Mouse (Mus musculus): ENCODE results near the gene Ky. TPM values are rescaled to one million over a fixed set of nuclear protein-coding genes. Genes with fewer than 3 reads are reported as not detected.

The Ky gene
- polyA plus RNA-seq, 1 experiment from 2014 or later, result 0.05 TPM

DNA sequence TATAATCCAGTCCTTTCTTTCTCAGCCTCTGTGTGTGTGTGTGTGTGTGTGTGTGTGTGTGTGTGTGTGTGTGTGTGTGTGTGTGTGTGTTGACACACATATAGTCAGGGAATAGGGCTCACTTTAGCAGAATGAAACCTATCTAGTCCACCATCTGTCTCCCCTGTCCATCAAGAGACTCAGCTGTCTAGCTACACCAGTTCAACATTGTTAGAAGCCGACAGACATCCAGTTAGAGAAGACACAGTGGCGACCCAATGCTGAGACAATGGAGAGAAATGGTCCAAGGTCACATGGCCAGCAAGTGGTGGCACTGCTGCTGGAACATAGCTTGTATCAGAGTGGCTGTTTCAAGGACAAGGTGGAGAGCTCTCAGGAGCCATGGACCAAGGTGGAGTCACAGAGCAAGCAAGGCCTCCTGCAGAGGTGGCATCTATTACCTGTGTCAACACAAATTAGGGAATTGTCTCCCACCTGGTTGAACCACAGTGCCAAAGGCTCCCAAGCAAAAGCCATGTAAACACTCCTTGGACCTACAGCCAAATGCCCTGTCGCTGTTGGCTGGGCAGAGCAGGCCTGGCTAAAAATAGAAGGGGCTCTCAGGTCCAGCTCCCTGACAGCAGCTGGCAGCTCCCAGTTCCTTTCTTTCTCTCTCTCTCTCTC is 703 bp upstream of the Ky start:
- Histone ChIP-seq H3K4me2 (no peak overlapping the region), H3K9me3 (replicated peaks) (no peaks in the 10 kb centered on the region), H3K27ac (replicated peaks) (no peak overlapping the region), H3K4me1 (replicated peaks) (no peaks in the 10 kb centered on the region), H3K36me3 (replicated peaks) (no peaks in the 10 kb centered on the region), H3K27me3 (peaks cover 31% of the 10 kb centered on the region), H3K4me3 (replicated peaks) (no peak overlapping the region), H3K9ac (no peak overlapping the region)
- no peak for ATAC-seq (ENCODE audit: insufficient read depth)
- WGBS (ENCODE audit: insufficient replicate concordance), result 52% methylated on average over 3 of the region's 3 CpGs

DNA sequence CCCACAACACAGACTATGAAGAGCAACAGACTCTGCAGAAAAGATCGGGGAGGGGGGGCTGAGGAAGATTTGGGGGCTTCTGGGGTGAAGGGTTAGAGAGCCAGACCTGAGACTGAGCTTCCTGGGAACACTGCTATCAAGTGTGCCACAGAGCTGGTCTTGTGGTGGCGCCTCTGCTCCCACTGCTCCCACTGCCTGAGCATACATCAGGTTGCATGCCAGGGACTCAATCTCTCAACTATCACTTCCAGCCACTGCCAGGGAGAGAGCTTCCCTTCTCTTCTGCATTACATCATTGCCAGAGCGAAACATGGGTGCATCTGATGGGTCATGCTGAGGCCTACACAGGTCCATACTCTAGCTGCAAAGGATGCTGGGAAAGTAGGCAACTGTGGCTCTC is 2.8 kb downstream of the Ky start:
- H3K27me3 ChIP-seq, result peaks cover 31% of the 10 kb centered on the region
- no peak overlapping the region for H3K4me3 ChIP-seq (replicated peaks)
- no peak overlapping the region for H3K9ac ChIP-seq
- H3K27ac ChIP-seq (replicated peaks), result no peak overlapping the region
- no peaks in the 10 kb centered on the region for H3K9me3 ChIP-seq (replicated peaks)
- no peak overlapping the region for H3K4me2 ChIP-seq
- WGBS (ENCODE audit: insufficient replicate concordance), result 49% methylated on average over 3 of the region's 3 CpGs
- H3K36me3 ChIP-seq (replicated peaks), result no peaks in the 10 kb centered on the region
- H3K4me1 ChIP-seq (replicated peaks), result no peaks in the 10 kb centered on the region
- ATAC-seq (ENCODE audit: insufficient read depth), result no peak

- H3K9ac ChIP-seq, result no peak overlapping the region
- H3K27me3 ChIP-seq, result peaks cover 14% of the 10 kb centered on the region
- H3K9me3 ChIP-seq (replicated peaks), result no peaks in the 10 kb centered on the region
- H3K27ac ChIP-seq (replicated peaks), result no peak overlapping the region
- H3K4me1 ChIP-seq (replicated peaks), result no peaks in the 10 kb centered on the region
- no peak overlapping the region for H3K4me2 ChIP-seq
- no peaks in the 10 kb centered on the region for H3K36me3 ChIP-seq (replicated peaks)
- no peak overlapping the region for H3K4me3 ChIP-seq (replicated peaks)
- WGBS (ENCODE audit: insufficient replicate concordance), result 44% methylated on average over 8 of the region's 8 CpGs
- ATAC-seq (ENCODE audit: insufficient read depth), result no peak
Measured at GRCm38 (mm10) chr9:102511423-102511822, 5.9 kb downstream of the Ky start.

DNA sequence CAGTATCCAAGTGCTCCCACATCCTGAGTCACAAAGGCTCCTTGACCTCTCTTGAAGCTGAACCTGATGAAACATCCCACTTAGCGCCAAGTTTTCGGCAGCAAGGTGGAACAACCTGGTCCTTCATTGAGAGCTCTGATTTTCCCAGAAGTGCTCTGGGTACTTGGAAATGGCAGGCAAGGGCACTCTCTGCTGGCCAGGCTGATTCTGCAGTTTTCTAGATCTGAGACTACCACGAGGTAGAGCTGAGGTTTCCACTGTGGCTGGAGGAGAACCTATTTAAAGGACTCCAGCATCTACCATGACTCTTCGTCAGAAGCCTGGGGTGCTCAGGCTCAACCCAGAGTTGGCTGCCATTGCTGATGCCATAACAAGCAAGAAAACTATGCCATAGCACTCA is 8.0 kb downstream of the Ky start:
- Histone ChIP-seq H3K27ac (replicated peaks) (no peak overlapping the region), H3K36me3 (replicated peaks) (no peaks in the 10 kb centered on the region), H3K4me1 (replicated peaks) (no peaks in the 10 kb centered on the region), H3K27me3 (no peaks in the 10 kb centered on the region), H3K4me2 (no peak overlapping the region), H3K4me3 (replicated peaks) (no peak overlapping the region), H3K9ac (no peak overlapping the region), H3K9me3 (replicated peaks) (no peaks in the 10 kb centered on the region)
- 65% methylated on average over 4 of the region's 4 CpGs for WGBS (ENCODE audit: insufficient replicate concordance)
- no peak for ATAC-seq (ENCODE audit: insufficient read depth)

DNA sequence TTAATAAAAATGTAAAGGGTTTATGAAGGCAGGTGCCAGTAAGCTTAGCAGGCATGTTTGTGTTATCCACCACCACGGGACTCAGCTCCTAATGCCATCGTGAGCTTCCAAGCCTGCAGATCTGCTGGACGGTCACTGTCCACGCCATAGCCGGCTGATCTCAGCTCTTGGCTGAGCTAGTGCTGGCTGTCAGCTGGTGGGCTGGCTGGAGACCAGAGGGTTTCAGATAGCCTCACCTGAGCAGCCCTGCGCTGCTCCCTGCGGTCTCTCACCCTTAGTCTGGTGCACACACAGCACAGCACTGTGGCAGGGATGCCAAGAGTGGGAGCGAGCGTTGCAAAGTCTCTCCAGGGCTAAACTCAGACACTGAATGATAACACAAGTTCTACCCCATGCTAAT is 12.9 kb downstream of the Ky start:
- WGBS (ENCODE audit: insufficient replicate concordance), result 77% methylated on average over 9 of the region's 9 CpGs
- no peak overlapping the region for H3K4me2 ChIP-seq
- H3K4me3 ChIP-seq (replicated peaks), result no peak overlapping the region
- no peaks in the 10 kb centered on the region for H3K27me3 ChIP-seq
- H3K9me3 ChIP-seq (replicated peaks), result no peaks in the 10 kb centered on the region
- H3K36me3 ChIP-seq (replicated peaks), result no peaks in the 10 kb centered on the region
- ATAC-seq (ENCODE audit: insufficient read depth), result no peak
- H3K9ac ChIP-seq, result no peak overlapping the region
- no peak overlapping the region for H3K27ac ChIP-seq (replicated peaks)
- no peaks in the 10 kb centered on the region for H3K4me1 ChIP-seq (replicated peaks)

- Histone ChIP-seq H3K4me3 (replicated peaks) (no peak overlapping the region), H3K27me3 (no peaks in the 10 kb centered on the region), H3K4me2 (no peak overlapping the region), H3K9me3 (replicated peaks) (no peaks in the 10 kb centered on the region), H3K36me3 (replicated peaks) (no peaks in the 10 kb centered on the region), H3K4me1 (replicated peaks) (no peaks in the 10 kb centered on the region), H3K27ac (replicated peaks) (no peak overlapping the region), H3K9ac (no peak overlapping the region)
- 25% methylated on average over 4 of the region's 4 CpGs for WGBS (ENCODE audit: insufficient replicate concordance)
- ATAC-seq (ENCODE audit: insufficient read depth), result no peak
Measured at GRCm38 (mm10) chr9:102521396-102521795, 15.8 kb downstream of the Ky start.

GRCm38 (mm10) chr9:102528106-102528505 is 22.6 kb downstream of the Ky start:
- no peak overlapping the region for H3K4me3 ChIP-seq (replicated peaks)
- H3K27ac ChIP-seq (replicated peaks), result no peak overlapping the region
- no peaks in the 10 kb centered on the region for H3K36me3 ChIP-seq (replicated peaks)
- H3K9me3 ChIP-seq (replicated peaks), result no peaks in the 10 kb centered on the region
- H3K9ac ChIP-seq, result no peak overlapping the region
- WGBS (ENCODE audit: insufficient replicate concordance), result 79% methylated on average over 7 of the region's 7 CpGs
- no peaks in the 10 kb centered on the region; the same call in 1 of the 2 replicates for H3K27me3 ChIP-seq
- no peak for ATAC-seq (ENCODE audit: insufficient read depth)
- no peak overlapping the region for H3K4me2 ChIP-seq
- no peaks in the 10 kb centered on the region for H3K4me1 ChIP-seq (replicated peaks)

DNA sequence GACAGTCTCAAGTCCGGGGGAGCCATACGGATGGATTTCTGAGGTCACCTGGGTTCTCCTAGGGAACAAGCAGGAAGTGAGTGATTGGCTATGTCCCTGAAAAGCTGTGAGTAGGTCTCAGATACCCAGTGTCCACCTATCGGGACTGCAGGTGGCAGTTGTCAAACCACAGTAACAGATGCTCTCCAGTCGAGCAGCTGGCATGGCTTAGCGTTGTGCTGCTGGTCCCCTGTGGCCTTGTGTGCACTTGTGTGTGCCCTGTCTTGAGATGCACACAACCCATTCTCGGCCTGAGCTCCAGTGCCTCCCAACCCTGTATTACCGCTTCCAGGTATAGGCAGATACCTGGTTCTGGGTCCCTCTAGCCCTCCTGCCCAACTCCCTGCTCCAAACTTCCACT is 23.0 kb downstream of the Ky start:
- ATAC-seq (ENCODE audit: insufficient read depth), result no peak
- Histone ChIP-seq H3K27me3 (no peaks in the 10 kb centered on the region; the same call in 1 of the 2 replicates), H3K36me3 (replicated peaks) (no peaks in the 10 kb centered on the region), H3K9me3 (replicated peaks) (no peaks in the 10 kb centered on the region), H3K4me1 (replicated peaks) (no peaks in the 10 kb centered on the region), H3K4me2 (no peak overlapping the region), H3K4me3 (replicated peaks) (no peak overlapping the region), H3K27ac (replicated peaks) (no peak overlapping the region), H3K9ac (no peak overlapping the region)
- 70% methylated on average over 7 of the region's 7 CpGs for WGBS (ENCODE audit: insufficient replicate concordance)

DNA sequence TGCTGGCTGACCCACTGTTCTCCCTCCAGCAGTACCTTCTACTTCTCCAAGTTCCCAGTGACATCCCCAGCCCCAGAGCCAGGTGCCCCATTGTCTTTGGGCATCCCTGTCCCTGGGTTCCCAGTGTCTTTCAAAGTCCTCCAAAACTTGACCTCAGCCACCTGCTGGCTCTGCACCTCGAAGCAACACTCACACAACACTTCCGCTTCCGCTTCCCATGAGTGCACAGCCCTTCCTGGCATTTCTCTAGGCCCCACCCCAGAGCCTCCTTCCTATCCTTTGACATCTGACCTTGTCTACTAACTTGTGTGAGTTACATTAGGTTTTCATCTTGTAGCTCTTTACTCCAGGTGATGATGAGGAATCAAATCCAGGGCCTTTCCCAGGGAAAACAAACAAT is 23.5 kb downstream of the Ky start:
- Histone ChIP-seq H3K4me1 (replicated peaks) (no peaks in the 10 kb centered on the region), H3K9me3 (replicated peaks) (no peaks in the 10 kb centered on the region), H3K36me3 (replicated peaks) (no peaks in the 10 kb centered on the region), H3K27ac (replicated peaks) (no peak overlapping the region), H3K9ac (no peak overlapping the region), H3K4me3 (replicated peaks) (no peak overlapping the region), H3K27me3 (no peaks in the 10 kb centered on the region; the same call in 1 of the 2 replicates), H3K4me2 (no peak overlapping the region)
- 49% methylated on average over 3 of the region's 3 CpGs for WGBS (ENCODE audit: insufficient replicate concordance)
- no peak for ATAC-seq (ENCODE audit: insufficient read depth)

- ATAC-seq (ENCODE audit: insufficient read depth), result no peak
- no peak overlapping the region for H3K4me2 ChIP-seq
- H3K4me3 ChIP-seq (replicated peaks), result no peak overlapping the region
- H3K9me3 ChIP-seq (replicated peaks), result no peaks in the 10 kb centered on the region
- no peaks in the 10 kb centered on the region for H3K4me1 ChIP-seq (replicated peaks)
- no peaks in the 10 kb centered on the region for H3K36me3 ChIP-seq (replicated peaks)
- whole genome bisulfite sequencing (ENCODE audit: insufficient replicate concordance), result 67% methylated on average over 21 of the region's 21 CpGs
- no peaks in the 10 kb centered on the region; the same call in 1 of the 2 replicates for H3K27me3 ChIP-seq
- no peak overlapping the region for H3K9ac ChIP-seq
- no peak overlapping the region for H3K27ac ChIP-seq (replicated peaks)
Measured at GRCm38 (mm10) chr9:102531051-102531892, 25.7 kb downstream of the Ky start.

DNA sequence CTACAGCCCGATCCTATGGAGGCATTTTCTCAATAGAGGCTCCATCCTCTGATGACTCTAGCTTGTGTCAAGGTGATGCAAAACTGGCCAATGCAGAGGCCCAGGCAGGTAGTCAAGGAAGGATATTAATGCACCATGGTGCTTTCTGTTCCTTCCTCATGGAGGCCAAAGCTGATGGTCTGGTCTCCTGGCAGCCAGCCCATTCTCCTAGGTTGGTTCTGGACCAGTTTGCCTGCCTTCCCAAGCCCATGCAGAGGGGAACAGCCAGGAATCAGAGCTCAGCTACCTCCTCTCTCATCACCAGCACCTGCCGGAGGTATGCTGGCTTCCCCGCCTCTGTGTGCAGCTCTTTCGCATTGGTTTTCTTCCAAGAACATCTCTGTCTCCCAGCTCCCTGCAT is 31.4 kb downstream of the Ky start:
- H3K9ac ChIP-seq, result no peak overlapping the region
- no peaks in the 10 kb centered on the region for H3K36me3 ChIP-seq (replicated peaks)
- H3K9me3 ChIP-seq (replicated peaks), result no peaks in the 10 kb centered on the region
- no peak overlapping the region for H3K27ac ChIP-seq (replicated peaks)
- no peak for ATAC-seq (ENCODE audit: insufficient read depth)
- no peak overlapping the region for H3K4me2 ChIP-seq
- no peak overlapping the region for H3K4me3 ChIP-seq (replicated peaks)
- WGBS (ENCODE audit: insufficient replicate concordance), result 61% methylated on average over 4 of the region's 4 CpGs
- H3K4me1 ChIP-seq (replicated peaks), result no peaks in the 10 kb centered on the region
- H3K27me3 ChIP-seq, result peaks cover 3% of the 10 kb centered on the region
